Mouse (Mus musculus): ENCODE results near the gene Oaz1. TPM values are rescaled to one million over a fixed set of nuclear protein-coding genes. Genes with fewer than 3 reads are reported as not detected.
A peak's percentile ranks its signal among the peaks of the same experiment; 100 is the strongest.

Oaz1 gene
- 242 to 281 TPM (median 259 TPM) in 3 replicates for total RNA-seq (2017)

GRCm38 (mm10) chr10:80826151-80827062 lies at the start of gene Oaz1:
Gene Oaz1, plus strand, starts transcription at chr10:80826656.
- ATAC-seq (replicated peaks; ENCODE audit: insufficient number of reproducible peaks, low FRiP score, low TSS enrichment, poor library complexity, severe bottlenecking): peak; percentile 92

GRCm38 (mm10) chr10:80777123-80777522 lies 49.3 kb upstream of the Oaz1 start:
- ATAC-seq (replicated peaks; ENCODE audit: insufficient number of reproducible peaks, low FRiP score, low TSS enrichment, poor library complexity, severe bottlenecking): no peak

GRCm38 (mm10) chr10:80779565-80779964 lies 46.9 kb upstream of the Oaz1 start:
- ATAC-seq (replicated peaks; ENCODE audit: insufficient number of reproducible peaks, low FRiP score, low TSS enrichment, poor library complexity, severe bottlenecking): no peak

GRCm38 (mm10) chr10:80784302-80784701 lies 42.2 kb upstream of the Oaz1 start:
- ATAC-seq (replicated peaks; ENCODE audit: insufficient number of reproducible peaks, low FRiP score, low TSS enrichment, poor library complexity, severe bottlenecking): no peak

- no peak for ATAC-seq (replicated peaks; ENCODE audit: insufficient number of reproducible peaks, low FRiP score, low TSS enrichment, poor library complexity, severe bottlenecking)
Observed at GRCm38 (mm10) chr10:80784871-80785270, 41.6 kb upstream of the Oaz1 start.

GRCm38 (mm10) chr10:80785963-80786362 lies 40.5 kb upstream of the Oaz1 start:
- no peak for ATAC-seq (replicated peaks; ENCODE audit: insufficient number of reproducible peaks, low FRiP score, low TSS enrichment, poor library complexity, severe bottlenecking)

- no peak for ATAC-seq (replicated peaks; ENCODE audit: insufficient number of reproducible peaks, low FRiP score, low TSS enrichment, poor library complexity, severe bottlenecking)
Observed at GRCm38 (mm10) chr10:80787517-80787916, 38.9 kb upstream of the Oaz1 start.

- ATAC-seq (replicated peaks; ENCODE audit: insufficient number of reproducible peaks, low FRiP score, low TSS enrichment, poor library complexity, severe bottlenecking): no peak
Observed at GRCm38 (mm10) chr10:80790761-80791404, 35.6 kb upstream of the Oaz1 start.

GRCm38 (mm10) chr10:80791476-80792174 lies 34.8 kb upstream of the Oaz1 start:
- ATAC-seq (replicated peaks; ENCODE audit: insufficient number of reproducible peaks, low FRiP score, low TSS enrichment, poor library complexity, severe bottlenecking): no peak

GRCm38 (mm10) chr10:80792175-80793032 lies 34.1 kb upstream of the Oaz1 start:
- ATAC-seq (replicated peaks; ENCODE audit: insufficient number of reproducible peaks, low FRiP score, low TSS enrichment, poor library complexity, severe bottlenecking): no peak

GRCm38 (mm10) chr10:80793033-80793784 lies 33.2 kb upstream of the Oaz1 start:
- no peak for ATAC-seq (replicated peaks; ENCODE audit: insufficient number of reproducible peaks, low FRiP score, low TSS enrichment, poor library complexity, severe bottlenecking)

- no peak for ATAC-seq (replicated peaks; ENCODE audit: insufficient number of reproducible peaks, low FRiP score, low TSS enrichment, poor library complexity, severe bottlenecking)
Observed at GRCm38 (mm10) chr10:80793803-80794202, 32.7 kb upstream of the Oaz1 start.

GRCm38 (mm10) chr10:80794750-80795149 lies 31.7 kb upstream of the Oaz1 start:
- no peak for ATAC-seq (replicated peaks; ENCODE audit: insufficient number of reproducible peaks, low FRiP score, low TSS enrichment, poor library complexity, severe bottlenecking)

- ATAC-seq (replicated peaks; ENCODE audit: insufficient number of reproducible peaks, low FRiP score, low TSS enrichment, poor library complexity, severe bottlenecking): no peak
Observed at GRCm38 (mm10) chr10:80796307-80796848, 30.1 kb upstream of the Oaz1 start.

- ATAC-seq (replicated peaks; ENCODE audit: insufficient number of reproducible peaks, low FRiP score, low TSS enrichment, poor library complexity, severe bottlenecking): peak; percentile 24
Observed at GRCm38 (mm10) chr10:80797186-80798149, 29.0 kb upstream of the Oaz1 start.

- peak; percentile 83 for ATAC-seq (replicated peaks; ENCODE audit: insufficient number of reproducible peaks, low FRiP score, low TSS enrichment, poor library complexity, severe bottlenecking)
Observed at GRCm38 (mm10) chr10:80798150-80799006, 28.1 kb upstream of the Oaz1 start, which contains the start of the genes Sf3a2 and Plekhj1. Gene Sf3a2, plus strand, starts transcription at chr10:80798198. Gene Plekhj1, minus strand, starts transcription at chr10:80798626.

Measured in monocyte, adult 5-6 weeks (primary cell).